Mouse (Mus musculus): Measurements from ENCODE around the gene Ovol1. TPM values are rescaled to one million over a fixed set of nuclear protein-coding genes. Genes with fewer than 3 reads are reported as not detected.
A peak's percentile ranks its signal among the peaks of the same experiment; 100 is the strongest.

Gene Ovol1
- polyA plus RNA-seq, 1 experiment from 2014 or later, result 0.06 TPM

DNA sequence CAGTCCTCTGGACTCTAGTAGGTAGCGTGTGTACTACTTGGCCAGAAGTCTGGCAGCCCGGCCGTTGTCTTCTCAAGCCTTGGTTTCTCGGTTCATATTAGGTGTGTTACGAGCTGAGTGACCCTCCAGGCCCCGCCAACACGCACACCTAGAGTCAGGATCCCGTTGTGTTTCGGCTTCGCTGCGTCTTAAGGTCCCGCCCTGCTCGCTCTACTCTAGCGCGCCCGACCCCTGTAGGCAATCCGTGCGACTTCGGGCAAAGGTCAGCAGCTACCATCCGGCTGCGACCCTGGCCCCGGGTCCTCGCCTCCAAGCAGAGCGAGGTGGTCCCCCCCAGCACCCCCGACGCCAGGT is 6.7 kb upstream of the Ovol1 start:
- Histone ChIP-seq H3K4me3 (ENCODE audit: low read depth, low read length) (peak overlapping the region; percentile 84), H3K27ac (ENCODE audit: low read depth) (peak overlapping the region; percentile 92), H3K4me1 (ENCODE audit: insufficient read depth) (peaks cover 26% of the 10 kb centered on the region), H3K36me3 (replicated peaks; ENCODE audit: insufficient read depth, low read length) (peaks cover 21% of the 10 kb centered on the region), H3K4me2 (ENCODE audit: low read depth, low read length) (peak overlapping the region; percentile 100), H3K9ac (replicated peaks) (peak overlapping the region; percentile 78), H3K27me3 (ENCODE audit: insufficient read depth, low read length) (peaks cover 23% of the 10 kb centered on the region), H3K9me3 (ENCODE audit: low read length) (no peaks in the 10 kb centered on the region)
- TF ChIP-seq EP300 (IDR thresholded peaks at IDR 0.05; ENCODE audit: low read depth) (no peak), CTCF (IDR thresholded peaks at IDR 0.05; ENCODE audit: low read depth) (no peak)
- peak; percentile 20 for ATAC-seq
- DNase-seq, result no peak
- WGBS (ENCODE audit: insufficient replicate concordance), result 2% methylated on average over 26 of the region's 26 CpGs

GRCm38 (mm10) chr19:5566316-5566715 is 5.9 kb upstream of the Ovol1 start:
- H3K27me3 ChIP-seq (ENCODE audit: insufficient read depth, low read length), result peaks cover 31% of the 10 kb centered on the region
- H3K9me3 ChIP-seq (ENCODE audit: low read length), result no peaks in the 10 kb centered on the region
- 0 out of 2 replicates have a peak overlapping the region, but pooled peaks have one; percentile 100 for H3K4me2 ChIP-seq (ENCODE audit: low read depth, low read length)
- H3K4me1 ChIP-seq (ENCODE audit: insufficient read depth), result peaks cover 25% of the 10 kb centered on the region
- ATAC-seq (no peak), DNase-seq (no peak)
- WGBS (ENCODE audit: insufficient replicate concordance), result 62% methylated on average over 5 of the region's 5 CpGs
- no peak for TF ChIP-seq CTCF (IDR thresholded peaks at IDR 0.05; ENCODE audit: low read depth)
- no peak for TF ChIP-seq EP300 (IDR thresholded peaks at IDR 0.05; ENCODE audit: low read depth)
- H3K4me3 ChIP-seq (ENCODE audit: low read depth, low read length), result no peak overlapping the region
- no peak overlapping the region; the same call in 1 of the 2 replicates for H3K9ac ChIP-seq (replicated peaks)
- no peak overlapping the region for H3K27ac ChIP-seq (ENCODE audit: low read depth)
- H3K36me3 ChIP-seq (replicated peaks; ENCODE audit: insufficient read depth, low read length), result peaks cover 21% of the 10 kb centered on the region

- TF ChIP-seq EP300 (IDR thresholded peaks at IDR 0.05; ENCODE audit: low read depth) (no peak), CTCF (IDR thresholded peaks at IDR 0.05; ENCODE audit: low read depth) (no peak)
- ATAC-seq, result no peak
- Histone ChIP-seq H3K27me3 (ENCODE audit: insufficient read depth, low read length) (peaks cover 64% of the 10 kb centered on the region), H3K4me1 (ENCODE audit: insufficient read depth) (peaks cover 27% of the 10 kb centered on the region), H3K4me2 (ENCODE audit: low read depth, low read length) (no peak overlapping the region), H3K4me3 (ENCODE audit: low read depth, low read length) (no peak overlapping the region), H3K27ac (ENCODE audit: low read depth) (no peak overlapping the region), H3K9ac (replicated peaks) (no peak overlapping the region), H3K9me3 (ENCODE audit: low read length) (no peaks in the 10 kb centered on the region), H3K36me3 (replicated peaks; ENCODE audit: insufficient read depth, low read length) (no peaks in the 10 kb centered on the region)
- 84% methylated on average over 10 of the region's 10 CpGs for WGBS (ENCODE audit: insufficient replicate concordance)
- DNase-seq, result no peak
Observed at GRCm38 (mm10) chr19:5562776-5563175, 2.3 kb upstream of the Ovol1 start.

- H3K27ac ChIP-seq (ENCODE audit: low read depth), result no peak overlapping the region
- TF ChIP-seq CTCF (IDR thresholded peaks at IDR 0.05; ENCODE audit: low read depth) (no peak), EP300 (IDR thresholded peaks at IDR 0.05; ENCODE audit: low read depth) (no peak)
- H3K36me3 ChIP-seq (replicated peaks; ENCODE audit: insufficient read depth, low read length), result no peaks in the 10 kb centered on the region
- H3K4me3 ChIP-seq (ENCODE audit: low read depth, low read length), result no peak overlapping the region
- no peaks in the 10 kb centered on the region for H3K9me3 ChIP-seq (ENCODE audit: low read length)
- H3K4me2 ChIP-seq (ENCODE audit: low read depth, low read length), result no peak overlapping the region
- H3K4me1 ChIP-seq (ENCODE audit: insufficient read depth), result peaks cover 21% of the 10 kb centered on the region
- ATAC-seq (no peak), DNase-seq (no peak)
- 32% methylated on average over 3 of the region's 3 CpGs for WGBS (ENCODE audit: insufficient replicate concordance)
- H3K27me3 ChIP-seq (ENCODE audit: insufficient read depth, low read length), result peaks cover 71% of the 10 kb centered on the region
- no peak overlapping the region for H3K9ac ChIP-seq (replicated peaks)
Observed at GRCm38 (mm10) chr19:5561886-5562285, 1.4 kb upstream of the Ovol1 start.

DNA sequence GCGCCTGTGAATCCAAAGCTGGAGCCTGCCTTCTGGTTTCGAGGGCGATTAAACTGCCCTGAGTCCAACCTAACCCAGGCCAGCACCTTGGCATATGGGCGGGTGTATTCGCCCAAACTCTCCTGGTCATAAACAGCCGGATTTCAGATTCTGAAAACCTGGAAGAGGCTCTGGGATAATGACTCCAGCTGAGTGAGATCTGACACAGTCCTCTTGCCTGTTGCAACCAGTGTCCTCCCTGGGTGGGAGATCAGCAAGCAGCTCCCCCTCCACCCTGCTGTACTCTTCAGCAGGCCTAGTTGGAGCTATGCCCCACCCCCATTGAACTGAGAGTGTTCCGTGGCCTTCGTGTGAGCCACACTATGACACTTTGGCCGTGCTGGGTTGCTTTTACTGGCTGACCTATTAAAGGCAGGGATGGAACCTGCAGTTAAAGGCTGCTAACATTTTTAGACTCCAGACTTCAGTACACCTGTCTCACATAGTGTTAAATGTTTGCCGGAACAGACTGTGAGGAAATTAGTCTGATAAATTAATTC is 875 bp upstream of the Ovol1 start:
- WGBS (ENCODE audit: insufficient replicate concordance), result 29% methylated on average over 10 of the region's 10 CpGs
- peak overlapping the region; percentile 41 for H3K4me3 ChIP-seq (ENCODE audit: low read depth, low read length)

DNA sequence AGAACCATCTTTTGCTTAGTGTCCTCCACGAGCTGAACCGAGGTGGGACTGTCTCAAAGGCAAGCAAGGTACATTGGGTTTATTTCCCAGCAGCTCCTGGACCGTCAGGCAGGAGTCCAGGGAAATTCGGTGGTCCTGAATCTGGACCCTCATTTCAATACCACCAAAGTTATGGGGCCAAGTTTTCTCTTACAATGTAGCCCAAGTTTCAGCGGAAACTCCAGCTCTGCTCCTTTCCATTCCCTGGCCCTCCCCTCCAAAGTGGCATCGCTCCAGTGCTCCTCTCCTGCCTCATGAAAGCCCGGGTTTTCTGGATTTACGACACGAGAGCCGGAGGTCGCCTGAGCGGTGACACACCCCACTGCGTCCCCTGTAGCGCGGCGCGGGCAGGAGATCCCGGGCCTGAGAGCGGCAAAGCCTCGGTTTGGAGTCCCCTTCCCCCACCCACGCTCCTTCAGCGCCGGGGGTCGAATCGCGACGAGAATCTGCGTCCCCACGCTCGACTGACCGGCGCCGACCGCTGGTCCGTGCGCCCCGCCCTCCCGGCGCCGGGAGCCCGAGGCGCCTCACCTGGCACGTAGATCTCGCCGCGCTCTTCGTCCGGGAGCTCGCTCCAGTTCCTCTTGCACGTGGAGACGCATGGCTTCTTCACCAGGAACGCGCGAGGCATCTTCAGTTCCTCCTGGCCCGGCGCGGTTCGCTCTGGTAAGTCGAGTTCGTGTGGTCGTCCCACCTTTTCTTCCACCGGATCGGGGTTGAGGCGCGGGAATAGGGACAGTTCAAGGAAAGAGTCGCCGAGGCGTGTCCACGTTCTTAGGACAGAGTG is 602 bp downstream of the Ovol1 start:
- WGBS (ENCODE audit: insufficient replicate concordance), result 1% methylated on average over 67 of the region's 69 CpGs
- peaks cover 73% of the 10 kb centered on the region for H3K27me3 ChIP-seq (ENCODE audit: insufficient read depth, low read length)

More for the DNA sequence above, 875 bp upstream of the Ovol1 start:
- H3K27me3 ChIP-seq (ENCODE audit: insufficient read depth, low read length), result peaks cover 74% of the 10 kb centered on the region
- TF ChIP-seq CTCF (IDR thresholded peaks at IDR 0.05; ENCODE audit: low read depth) (no peak), EP300 (IDR thresholded peaks at IDR 0.05; ENCODE audit: low read depth) (no peak)
- 0 out of 2 replicates have a peak overlapping the region, but pooled peaks have one; percentile 66 for H3K4me2 ChIP-seq (ENCODE audit: low read depth, low read length)
- H3K4me1 ChIP-seq (ENCODE audit: insufficient read depth), result peaks cover 16% of the 10 kb centered on the region
- ATAC-seq (peak; percentile 41; the same call in 1 of the 2 replicates), DNase-seq (no peak)
- no peak overlapping the region for H3K27ac ChIP-seq (ENCODE audit: low read depth)
- no peaks in the 10 kb centered on the region for H3K9me3 ChIP-seq (ENCODE audit: low read length)
- no peak overlapping the region for H3K9ac ChIP-seq (replicated peaks)
- no peaks in the 10 kb centered on the region for H3K36me3 ChIP-seq (replicated peaks; ENCODE audit: insufficient read depth, low read length)

More for the DNA sequence above, 602 bp downstream of the Ovol1 start:
- Histone ChIP-seq H3K9me3 (ENCODE audit: low read length) (no peaks in the 10 kb centered on the region), H3K4me1 (ENCODE audit: insufficient read depth) (peaks cover 16% of the 10 kb centered on the region), H3K9ac (replicated peaks) (no peak overlapping the region), H3K4me2 (ENCODE audit: low read depth, low read length) (peak overlapping the region; percentile 66), H3K36me3 (replicated peaks; ENCODE audit: insufficient read depth, low read length) (no peaks in the 10 kb centered on the region), H3K4me3 (ENCODE audit: low read depth, low read length) (peak overlapping the region; percentile 41), H3K27ac (ENCODE audit: low read depth) (no peak overlapping the region)
- no peak for TF ChIP-seq EP300 (IDR thresholded peaks at IDR 0.05; ENCODE audit: low read depth)
- TF ChIP-seq CTCF (IDR thresholded peaks at IDR 0.05; ENCODE audit: low read depth), result no peak
- ATAC-seq, result no peak
- DNase-seq, result no peak

All from liver, postnatal 0 days (tissue).